8 mouse cellular contexts compared by ENCODE assay signal in the genomic region with DNA sequence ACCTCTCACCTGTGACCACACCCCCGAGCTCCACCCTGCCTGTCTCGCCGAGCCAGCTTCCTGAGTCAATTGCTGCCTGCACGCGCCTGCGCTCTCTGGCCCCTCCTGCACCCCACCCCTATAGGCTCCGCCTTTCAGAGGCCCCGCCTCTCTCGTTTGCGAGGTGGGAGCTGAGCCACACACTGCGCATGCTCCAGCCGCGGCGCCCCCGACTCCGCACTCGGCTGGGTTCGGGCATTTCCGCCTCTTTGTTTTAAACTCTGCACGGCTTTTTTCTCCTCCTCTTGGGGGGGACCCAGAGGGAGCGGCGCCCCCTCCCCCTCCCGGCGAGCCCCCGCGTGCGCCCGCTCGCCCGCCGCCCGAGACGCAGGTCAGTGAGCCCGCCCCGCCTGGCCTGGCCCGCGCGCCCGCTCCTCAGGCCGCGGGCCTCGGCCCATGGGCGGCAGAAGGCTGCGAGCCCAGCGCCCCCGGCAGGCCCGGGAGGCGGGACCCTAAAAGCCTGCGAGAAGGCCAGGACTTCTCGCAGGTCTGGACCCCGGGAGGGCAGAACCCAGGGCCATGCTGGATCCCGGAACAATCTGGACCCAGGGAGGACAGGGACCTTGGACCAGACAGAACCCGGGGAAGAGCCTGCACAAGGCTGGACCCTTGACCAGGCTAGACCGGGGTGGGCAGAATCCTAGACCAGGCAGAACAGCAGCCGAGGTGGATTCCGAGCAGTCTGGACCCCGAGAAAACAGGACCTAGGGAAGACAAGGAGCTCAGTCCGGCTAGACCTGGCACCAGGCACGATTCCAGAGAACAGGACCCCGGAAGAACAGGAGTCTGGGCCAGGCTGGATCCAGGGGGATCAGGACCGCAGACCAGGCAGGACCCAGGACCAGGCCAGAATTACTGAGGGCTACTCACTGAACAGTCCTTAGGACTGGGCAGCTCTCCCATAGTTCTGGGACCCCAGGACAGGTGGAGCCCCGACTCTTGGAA. TPM values are rescaled to one million over a fixed set of nuclear protein-coding genes. Genes with fewer than 3 reads are reported as not detected.
DNase-seq lines count a peak whose midpoint lies in the region; ATAC-seq lines count a peak whose summit lies in the region.

A gene (plus strand): TSS at position 151 of the 984 bp plus-strand sequence.

- peak within 1 kb of the TSS; percentile 97 for H3K9ac ChIP-seq in intestine, embryonic 14.5 days (ENCODE audit: low read length)

- peak; percentile 95 for ATAC-seq in intestine, embryonic 14.5 days (replicated peaks; ENCODE audit: low FRiP score, low TSS enrichment, low read depth)

- peaks cover 23% of the 10 kb centered on the region for H3K4me1 ChIP-seq in intestine, embryonic 14.5 days (replicated peaks; ENCODE audit: control insufficient read depth, insufficient read depth, low read length)

- intact Hi-C loops in gastrocnemius, postnatal 14 days (cut with DNase I; ENCODE audit: low total_unique reads): no loop called here
- intact Hi-C loops in left cerebral cortex, postnatal 14 days (cut with DNase I): no loop called here

- DNase-seq in adipocyte (ENCODE audit: low spot score): peak; percentile 95
- peak; percentile 96 for DNase-seq in embryo, embryonic 10 days (ENCODE audit: low spot score)
- DNase-seq in gastrocnemius, postnatal 14 days: peak; percentile 97
- DNase-seq in intestine, embryonic 14.5 days (ENCODE audit: low spot score): peak; percentile 97
- peak; percentile 96 to 97 for DNase-seq in left cerebral cortex, postnatal 14 days (ENCODE audit: low spot score in 2 of 2)
- DNase-seq in mesoderm, embryonic 11.5 days (ENCODE audit: low read depth, low spot score): peak; percentile 96
- peak; percentile 94 to 96 for DNase-seq in right cerebral cortex, postnatal 36 days (ENCODE audit: low spot score in 2 of 2)
- peak; percentile 99 for DNase-seq in yolk sac, embryonic 10.5 days (ENCODE audit: low spot score)

- under 1% methylated on average over 49 of the region's 62 CpGs for WGBS in intestine, embryonic 14.5 days

- H3K9me3 ChIP-seq in intestine, embryonic 14.5 days (ENCODE audit: control insufficient read depth, low read length): no peaks in the 10 kb centered on the region

- H3K36me3 ChIP-seq in intestine, embryonic 14.5 days (ENCODE audit: control insufficient read depth, insufficient read depth, low read length): 0 out of 2 replicates have a peak, but pooled peaks cover 4% of the 10 kb centered on the region

- peak within 1 kb of the TSS; percentile 82 for H3K4me2 ChIP-seq in intestine, embryonic 14.5 days (ENCODE audit: low read length)

- H3K27ac ChIP-seq in intestine, embryonic 14.5 days (ENCODE audit: low read depth): peak within 1 kb of the TSS; percentile 82

- H3K4me3 ChIP-seq in intestine, embryonic 14.5 days (ENCODE audit: low read depth, low read length): peak within 1 kb of the TSS; percentile 93

- no peaks in the 10 kb centered on the region for H3K27me3 ChIP-seq in intestine, embryonic 14.5 days (replicated peaks; ENCODE audit: control insufficient read depth, insufficient read depth, low read length)

RNA-seq across cellular contexts. Expression of the gene that starts here (rescaled TPM):
- 10 to 100 TPM; 40.5 to 46.2 TPM for total RNA-seq in gastrocnemius, postnatal 14 days (2021)
- 20.9 and 24.9 TPM in 2 replicates for polyA plus RNA-seq in intestine, embryonic 14.5 days (2014; fragmentation: Nextera tagmentation; extraction: Ambion mirVana)
- total RNA-seq in left cerebral cortex, postnatal 14 days (2021): 10 to 100 TPM; 60.6 to 64.4 TPM

Comparison
In these comparisons a context has a peak if more than half of its experiments do, and no peak if none do; other contexts are left out.
1. Peak in every context shown above with its lines: DNase-seq, ATAC-seq, H3K4me3 ChIP-seq and H3K27ac ChIP-seq.